Mouse (Mus musculus) adrenal gland (tissue): Measurements from ENCODE around the gene Hist1h2bl.

Experiments
- microRNA-seq, 2 experiments: library from miRNA; unstranded; fragments of <30 nt; microRNA quantifications; one replicate each; pipeline ENCODE4; 2019

The Hist1h2bl gene

Small RNA genes within 50 kb of the gene (microRNA-seq; reads per million reads assigned to microRNA genes)
- gene Gm44357 (0 reads per million in 2 experiments), gene Gm44367 (0 reads per million in 2 experiments), gene Gm44454 (0 reads per million in 2 experiments)
